Mouse (Mus musculus): ENCODE measurements around the gene B3galt5. TPM values are rescaled to one million over a fixed set of nuclear protein-coding genes. Genes with fewer than 3 reads are reported as not detected.

Gene B3galt5
- total RNA-seq (2021): under 1 TPM; 0.10 to 0.13 TPM
- long read RNA-seq, experiment 1: 0 reads
- long read RNA-seq, experiment 2: 0 reads

- DNase-seq: no peak
These were observed at the start of gene B3galt5 for GRCm38 (mm10) chr16:96235366-96235970. Gene B3galt5, plus strand, starts transcription at chr16:96235801.

- no peak for DNase-seq
These were observed 48.0 kb upstream of the B3galt5 start for GRCm38 (mm10) chr16:96187619-96188018.

- peak; percentile 100 for DNase-seq
These were observed 43.8 kb upstream of the B3galt5 start, which contains the start of gene Lca5l for GRCm38 (mm10) chr16:96191531-96192506. Gene Lca5l, minus strand, starts transcription at chr16:96192271.

GRCm38 (mm10) chr16:96199913-96200701 is 35.5 kb upstream of the B3galt5 start, which contains the start of gene Sh3bgr:
Gene Sh3bgr, plus strand, starts transcription at chr16:96200450.
- peak; percentile 85 to 86 for DNase-seq

GRCm38 (mm10) chr16:96200702-96201028 is 34.9 kb upstream of the B3galt5 start:
- DNase-seq: no peak

- peak; percentile 25 to 33 for DNase-seq
These were observed 33.9 kb upstream of the B3galt5 start for GRCm38 (mm10) chr16:96201485-96202232.

- no peak for DNase-seq
These were observed 25.8 kb upstream of the B3galt5 start for GRCm38 (mm10) chr16:96209789-96210188.

GRCm38 (mm10) chr16:96210856-96211255 is 24.7 kb upstream of the B3galt5 start:
- no peak for DNase-seq

GRCm38 (mm10) chr16:96213027-96213426 is 22.6 kb upstream of the B3galt5 start:
- no peak for DNase-seq

GRCm38 (mm10) chr16:96221491-96221890 is 14.1 kb upstream of the B3galt5 start:
- no peak for DNase-seq

GRCm38 (mm10) chr16:96221959-96222358 is 13.6 kb upstream of the B3galt5 start:
- no peak for DNase-seq

GRCm38 (mm10) chr16:96222452-96222851 is 13.1 kb upstream of the B3galt5 start:
- no peak for DNase-seq

GRCm38 (mm10) chr16:96228438-96228837 is 7.2 kb upstream of the B3galt5 start:
- DNase-seq: no peak

GRCm38 (mm10) chr16:96229044-96229555 is 6.5 kb upstream of the B3galt5 start:
- DNase-seq: no peak

GRCm38 (mm10) chr16:96230411-96230810 is 5.2 kb upstream of the B3galt5 start:
- peak; percentile 77 to 82 for DNase-seq

- no peak for DNase-seq
These were observed 4.3 kb upstream of the B3galt5 start for GRCm38 (mm10) chr16:96231251-96231650.

GRCm38 (mm10) chr16:96231974-96232373 is 3.6 kb upstream of the B3galt5 start:
- DNase-seq: no peak

- DNase-seq: no peak
These were observed 1.6 kb upstream of the B3galt5 start for GRCm38 (mm10) chr16:96233996-96234395.

GRCm38 (mm10) chr16:96244496-96244895 is 8.9 kb downstream of the B3galt5 start:
- no peak for DNase-seq

- no peak for DNase-seq
These were observed 14.0 kb downstream of the B3galt5 start for GRCm38 (mm10) chr16:96249635-96250034.

GRCm38 (mm10) chr16:96252146-96252545 is 16.5 kb downstream of the B3galt5 start:
- no peak for DNase-seq

Measured in adrenal gland, postnatal 36 days (tissue).